Mouse (Mus musculus) right cerebral cortex, postnatal 14 days (tissue): ENCODE results near the gene Krt86.
"Not testable (repeated sequence)": the region's sequence is repeated elsewhere in the genome, so short reads cannot be mapped to it uniquely, and the experiment has no call there.

ENCODE experiments used
- DNase-seq: peaks from one replicate; pipeline ENCODE4 v3.0.0; 2022

Gene Krt86

DNA sequence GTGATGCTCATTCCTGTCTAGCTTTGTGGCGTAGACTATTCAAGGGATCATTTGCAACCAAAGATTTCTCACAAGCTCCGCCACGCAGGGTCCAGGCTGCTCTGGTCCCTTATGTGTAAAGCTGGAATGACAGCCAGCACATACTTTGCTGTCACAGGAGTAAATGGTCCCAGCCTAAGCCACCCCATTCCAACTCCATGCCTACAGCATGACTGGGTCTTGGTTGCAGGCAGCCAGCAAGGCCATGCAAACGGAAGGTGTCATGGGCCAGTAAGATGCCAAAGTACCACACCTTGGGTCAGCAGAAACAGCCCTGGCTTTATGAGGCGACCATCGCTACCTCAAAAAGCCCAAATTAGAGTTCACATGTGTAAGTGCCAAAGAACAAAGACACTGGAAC is 20.4 kb downstream of the Krt86 start:
- no peak for DNase-seq

DNA sequence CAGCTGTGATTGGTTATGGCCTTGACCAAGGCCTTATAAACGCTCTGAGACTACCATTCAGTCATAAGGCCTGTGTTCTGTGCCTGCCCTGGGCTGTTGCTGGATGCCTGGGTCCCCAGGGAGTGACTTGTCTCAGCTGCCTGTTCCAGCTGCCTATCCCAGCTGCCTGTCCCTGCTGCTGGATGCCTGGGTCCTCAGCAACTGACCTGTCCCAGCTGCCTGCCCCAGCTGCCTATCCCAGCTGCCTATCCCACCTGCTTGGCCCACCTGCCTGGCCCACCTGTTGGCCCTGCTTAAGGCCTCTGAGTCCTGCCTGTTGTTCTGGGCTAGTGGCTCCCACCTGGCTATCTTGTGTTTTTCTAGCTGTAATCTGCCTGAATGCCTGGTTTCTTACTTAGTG is 20.9 kb downstream of the Krt86 start:
- no peak for DNase-seq

DNA sequence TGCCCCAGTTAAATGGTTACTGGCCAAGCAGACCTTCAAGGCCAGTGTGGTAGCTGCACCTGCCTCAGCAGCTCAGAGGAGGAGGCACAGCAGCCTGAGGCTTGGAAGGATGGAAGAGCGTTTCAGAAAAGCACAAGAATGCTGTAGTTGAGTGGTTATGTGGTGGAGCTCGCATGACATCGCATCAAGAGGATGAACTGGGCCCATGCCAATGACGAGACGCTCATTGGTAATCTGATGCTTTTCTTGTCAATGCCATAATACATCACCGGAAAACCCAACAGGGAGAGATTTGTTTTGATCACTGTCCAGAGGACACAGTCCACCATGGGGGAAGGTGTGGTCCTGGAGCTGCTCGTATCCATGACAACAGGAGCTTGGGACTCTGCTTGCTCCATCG is 22.0 kb downstream of the Krt86 start:
- DNase-seq = no peak

DNA sequence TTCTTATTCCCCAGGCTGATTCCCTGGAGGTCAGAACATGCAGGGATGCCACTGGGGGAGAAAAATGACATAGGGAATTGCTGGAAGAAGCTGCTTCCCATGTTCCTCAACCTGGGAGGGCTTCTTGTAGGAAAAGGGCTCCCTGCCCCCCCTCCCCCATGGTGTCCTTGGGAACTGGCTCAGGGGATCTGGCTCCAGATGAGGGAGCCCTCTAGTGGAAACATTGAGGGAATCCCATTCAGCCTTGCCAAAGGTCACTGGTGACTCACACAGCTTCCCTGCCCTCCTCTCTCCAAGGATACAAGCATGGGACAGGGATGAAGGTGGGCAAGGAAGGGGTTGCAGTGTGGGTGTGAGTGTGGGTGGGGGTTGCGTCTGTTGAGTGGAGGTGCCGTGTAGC is 23.9 kb downstream of the Krt86 start:
- no peak for DNase-seq

DNA sequence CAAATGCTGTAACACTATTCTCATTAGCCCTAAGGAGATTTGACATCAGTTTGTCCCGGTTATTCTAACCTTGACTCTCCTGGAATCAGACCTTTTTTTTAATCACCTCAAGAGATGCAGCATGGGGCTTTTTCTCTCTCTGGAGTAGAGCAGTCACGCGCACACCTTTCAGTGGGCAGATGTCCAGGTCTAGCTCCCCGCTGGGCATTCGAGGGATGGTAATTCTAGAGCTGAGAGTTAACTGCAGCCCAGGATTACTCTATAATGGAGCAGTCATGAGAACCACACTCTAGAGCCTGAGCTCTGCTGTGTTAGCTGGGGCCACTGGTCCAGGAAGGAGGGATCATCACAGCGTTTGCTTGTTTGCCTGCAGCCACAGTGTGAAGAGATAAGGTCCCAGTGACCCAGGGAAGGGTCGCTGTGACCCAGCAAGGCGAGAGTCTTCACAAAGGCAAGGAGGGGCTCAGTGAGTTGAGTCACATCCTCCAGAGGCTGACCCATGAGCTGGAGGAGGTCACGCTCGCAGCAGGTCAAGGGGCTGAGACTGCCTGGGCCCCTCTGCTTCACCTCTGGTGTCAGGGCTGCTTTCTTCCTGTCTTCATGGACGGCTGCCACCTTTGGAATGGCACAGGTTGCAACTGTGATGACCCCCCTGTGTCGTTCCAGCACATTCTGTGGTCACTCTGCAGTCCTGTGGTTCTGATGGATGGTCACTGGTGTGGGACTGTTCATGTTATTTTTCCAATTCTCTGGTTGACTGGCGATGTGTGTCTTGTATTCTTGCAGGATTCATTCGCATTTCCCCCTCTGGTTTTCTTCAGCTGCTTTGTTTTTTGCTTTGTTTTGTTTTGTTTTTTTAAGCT is 33.8 kb downstream of the Krt86 start:
- no peak for DNase-seq

GRCm38 (mm10) chr15:101508247-101508646 is 35.0 kb downstream of the Krt86 start:
- DNase-seq = no peak

- not testable (repeated sequence) for DNase-seq
Measured at GRCm38 (mm10) chr15:101517161-101517560, 43.9 kb downstream of the Krt86 start, which contains the start of gene Gm49425. TSS of gene Gm49425 (minus strand) at chr15:101517261.

- DNase-seq = peak; percentile 90
Measured at GRCm38 (mm10) chr15:101519792-101520191, 46.5 kb downstream of the Krt86 start.

DNA sequence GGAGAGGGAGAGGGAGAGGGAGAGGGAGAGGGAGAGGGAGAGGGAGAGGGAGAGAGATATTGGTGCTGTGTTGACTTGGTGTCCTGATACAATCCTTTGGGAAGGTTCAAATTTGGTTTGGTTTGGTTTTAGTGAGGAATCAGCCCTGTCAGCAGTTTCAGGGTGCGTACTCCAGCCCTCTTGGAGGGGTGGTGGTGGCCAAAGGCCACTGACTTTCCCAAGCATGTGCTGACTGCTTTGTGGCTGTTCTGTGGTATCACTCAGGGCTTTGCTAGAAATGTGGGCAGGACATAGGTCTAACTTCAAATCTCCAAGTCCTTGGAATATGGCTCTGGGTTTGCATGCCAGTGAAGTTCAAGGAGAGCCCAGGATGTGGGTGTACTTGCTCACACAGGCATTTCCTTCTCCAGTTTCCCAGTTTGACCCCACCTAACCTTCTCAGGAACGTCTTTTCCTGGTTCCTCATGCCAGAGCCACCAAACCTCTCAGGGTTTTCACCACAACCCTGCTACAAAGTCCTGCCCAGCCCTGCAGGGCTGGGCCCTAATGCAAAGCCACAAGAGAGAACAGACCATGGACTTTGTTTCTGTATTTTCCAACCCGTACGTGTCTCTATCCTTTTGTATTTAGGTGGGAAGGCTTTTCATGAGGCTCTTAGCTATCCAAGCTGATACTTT is 49.4 kb downstream of the Krt86 start:
- DNase-seq = no peak
